31 mouse cellular contexts compared by ENCODE assay signal in genomic region chr10:98789763-98790162, GRCm38 (mm10).
A peak's percentile ranks its signal among the peaks of the same experiment; 100 is the strongest.
DNase-seq lines count a peak whose midpoint lies in the region; ATAC-seq and TF ChIP-seq lines count a peak whose summit lies in the region.
"Had no signal": no experiment of that assay in that cellular context is flagged by ENCODE, and none has a peak within 500 bp of the region (broad histone marks: within the 10 kb centered on the region; RNA-seq: fewer than 3 reads in every experiment).

No protein-coding gene starts in this region.

- no peak for TF ChIP-seq CTCF in lung, embryonic 14.5 days (IDR thresholded peaks at IDR 0.05; ENCODE audit: low read depth)

- no peak for DNase-seq in frontal cortex, postnatal 25 days (ENCODE audit: low spot score in 2 of 2)
- no peak for DNase-seq in lung, embryonic 14.5 days
- no peak for DNase-seq in lung, postnatal 36 days
- peak; percentile 48 for DNase-seq in right cerebral cortex, adult 18-20 months
- DNase-seq in right cerebral cortex, postnatal 14 days, result no peak
- DNase-seq in telencephalon, adult 2 months (ENCODE audit: low read depth, low spot score), result peak; percentile 33
- no peak for DNase-seq in cerebellum, adult 9-11 months
- DNase-seq: adrenal gland, adult 8-10 months; cerebellum, adult 11 months; cerebellum, adult 9-10 months; embryo, embryonic 11 days; gastrocnemius, postnatal 10 days; heart, postnatal 36 days; kidney, adult 2 months; kidney, postnatal 36 days; lung, postnatal 10 days; retina, postnatal 1 day had no signal

- no peaks in the 10 kb centered on the region for H3K9me3 ChIP-seq in lung, embryonic 14.5 days (ENCODE audit: low read depth, low read length)
- H3K9me3 ChIP-seq: embryonic facial prominence, embryonic 12.5 days; heart, embryonic 10.5 days; heart, embryonic 15.5 days; hindbrain, embryonic 12.5 days; intestine, embryonic 15.5 days; limb, embryonic 12.5 days; liver, embryonic 15.5 days; megakaryocyte, embryonic 14.5 days; midbrain, embryonic 13.5 days; neural tube, embryonic 15.5 days had no signal

- no peaks in the 10 kb centered on the region for H3K4me1 ChIP-seq in lung, embryonic 14.5 days (ENCODE audit: insufficient read depth)
- H3K4me1 ChIP-seq: embryonic facial prominence, embryonic 12.5 days; heart, embryonic 10.5 days; heart, embryonic 15.5 days; hindbrain, embryonic 12.5 days; intestine, embryonic 15.5 days; limb, embryonic 12.5 days; liver, embryonic 15.5 days; megakaryocyte, embryonic 14.5 days; midbrain, embryonic 13.5 days; neural tube, embryonic 15.5 days had no signal

- WGBS in lung, embryonic 14.5 days, result 94% methylated on average over 9 of the region's 9 CpGs

- no peak overlapping the region for H3K9ac ChIP-seq in lung, embryonic 14.5 days
- H3K9ac ChIP-seq: embryonic facial prominence, embryonic 12.5 days; heart, embryonic 15.5 days; hindbrain, embryonic 12.5 days; intestine, embryonic 15.5 days; limb, embryonic 12.5 days; liver, embryonic 15.5 days; midbrain, embryonic 13.5 days; neural tube, embryonic 15.5 days had no signal

- H3K4me2 ChIP-seq in lung, embryonic 14.5 days, result no peak overlapping the region
- H3K4me2 ChIP-seq: embryonic facial prominence, embryonic 12.5 days; heart, embryonic 15.5 days; hindbrain, embryonic 12.5 days; intestine, embryonic 15.5 days; limb, embryonic 12.5 days; liver, embryonic 15.5 days; midbrain, embryonic 13.5 days; neural tube, embryonic 15.5 days had no signal

- no peaks in the 10 kb centered on the region for H3K27me3 ChIP-seq in lung, embryonic 14.5 days (ENCODE audit: insufficient read depth, low read length)
- H3K27me3 ChIP-seq: CH12.LX; embryonic facial prominence, embryonic 12.5 days; heart, embryonic 15.5 days; hindbrain, embryonic 12.5 days; intestine, embryonic 15.5 days; limb, embryonic 12.5 days; liver, embryonic 15.5 days; megakaryocyte, embryonic 14.5 days; midbrain, embryonic 13.5 days; neural tube, embryonic 15.5 days had no signal

- no peak overlapping the region for H3K4me3 ChIP-seq in lung, embryonic 14.5 days (ENCODE audit: low read depth, low read length)
- H3K4me3 ChIP-seq: embryonic facial prominence, embryonic 12.5 days; heart, embryonic 10.5 days; heart, embryonic 15.5 days; hindbrain, embryonic 12.5 days; intestine, embryonic 15.5 days; limb, embryonic 12.5 days; liver, embryonic 15.5 days; megakaryocyte, embryonic 14.5 days; midbrain, embryonic 13.5 days; neural tube, embryonic 15.5 days had no signal

- 0 out of 2 replicates have a peak overlapping the region, but pooled peaks have one; percentile 10 for H3K27ac ChIP-seq in lung, embryonic 14.5 days (ENCODE audit: low read depth)
- H3K27ac ChIP-seq: embryonic facial prominence, embryonic 12.5 days; heart, embryonic 10.5 days; heart, embryonic 15.5 days; hindbrain, embryonic 12.5 days; hindbrain, postnatal 0 days; intestine, embryonic 15.5 days; limb, embryonic 12.5 days; liver, embryonic 15.5 days; midbrain, embryonic 13.5 days; neural tube, embryonic 15.5 days had no signal

- H3K36me3 ChIP-seq in lung, embryonic 14.5 days (ENCODE audit: insufficient read depth), result no peaks in the 10 kb centered on the region
- H3K36me3 ChIP-seq: embryonic facial prominence, embryonic 12.5 days; heart, embryonic 10.5 days; heart, embryonic 15.5 days; hindbrain, embryonic 12.5 days; intestine, embryonic 15.5 days; limb, embryonic 12.5 days; liver, embryonic 15.5 days; midbrain, embryonic 13.5 days; neural tube, embryonic 15.5 days had no signal

- ATAC-seq in frontal cortex, adult (ENCODE audit: low TSS enrichment), result peak; percentile 90
- ATAC-seq in lung, embryonic 14.5 days (ENCODE audit: insufficient read depth), result no peak
- ATAC-seq: forebrain, embryonic 14.5 days; hindbrain, postnatal 0 days; intestine, embryonic 15.5 days; midbrain, embryonic 13.5 days had no signal

Comparison
In these comparisons a context has a peak if more than half of its experiments do, and no peak if none do; other contexts are left out.
1. DNase-seq: peak in right cerebral cortex, adult 18-20 months (single experiment) and telencephalon, adult 2 months (single experiment); none in frontal cortex, postnatal 25 days (0 of 2), lung, embryonic 14.5 days (single experiment), lung, postnatal 36 days (single experiment), right cerebral cortex, postnatal 14 days (single experiment) and cerebellum, adult 9-11 months (single experiment).